Mouse (Mus musculus): ENCODE data around the gene Afg1l. TPM values are rescaled to one million over a fixed set of nuclear protein-coding genes. Genes with fewer than 3 reads are reported as not detected.

Gene Afg1l
- polyA plus RNA-seq, 1 experiment from 2014 or later = 7.4 TPM

- WGBS = 65% methylated on average over 5 of the region's 5 CpGs
These were observed 187.0 kb downstream of the Afg1l start for GRCm38 (mm10) chr10:42291360-42291759.

GRCm38 (mm10) chr10:42287666-42288065, 190.7 kb downstream of the Afg1l start:
- 59% methylated on average over 1 of the region's 1 CpGs for WGBS
- no peak for ATAC-seq (ENCODE audit: insufficient number of reproducible peaks, insufficient read depth, low FRiP score, low read depth)
- no peak overlapping the region for H3K27ac ChIP-seq (ENCODE audit: low read length)

More at GRCm38 (mm10) chr10:42291360-42291759, 187.0 kb downstream of the Afg1l start:
- no peak for ATAC-seq (ENCODE audit: insufficient number of reproducible peaks, insufficient read depth, low FRiP score, low read depth)
- Histone ChIP-seq H3K27ac (ENCODE audit: low read length) (no peak overlapping the region), H3K4me2 (replicated peaks; ENCODE audit: low read depth, low read length) (no peak overlapping the region), H3K9me3 (ENCODE audit: control insufficient read depth, low read depth, low read length) (no peaks in the 10 kb centered on the region), H3K4me3 (ENCODE audit: low read depth, low read length) (no peak overlapping the region), H3K27me3 (ENCODE audit: control insufficient read depth, insufficient read depth, low read length) (no peaks in the 10 kb centered on the region), H3K9ac (replicated peaks; ENCODE audit: low read depth, low read length) (no peak overlapping the region), H3K4me1 (ENCODE audit: control insufficient read depth, insufficient read depth, low read length) (no peaks in the 10 kb centered on the region), H3K36me3 (ENCODE audit: control insufficient read depth, insufficient read depth, low read length) (no peaks in the 10 kb centered on the region)

GRCm38 (mm10) chr10:42278307-42278850, 200.0 kb downstream of the Afg1l start:
- Histone ChIP-seq H3K9ac (replicated peaks; ENCODE audit: low read depth, low read length) (peak overlapping the region; percentile 22; the same call in 1 of the 2 replicates), H3K27me3 (ENCODE audit: control insufficient read depth, insufficient read depth, low read length) (no peaks in the 10 kb centered on the region), H3K4me3 (ENCODE audit: low read depth, low read length) (peak overlapping the region; percentile 73), H3K4me1 (ENCODE audit: control insufficient read depth, insufficient read depth, low read length) (peaks cover 13% of the 10 kb centered on the region), H3K4me2 (replicated peaks; ENCODE audit: low read depth, low read length) (peak overlapping the region; percentile 98), H3K27ac (ENCODE audit: low read length) (peak overlapping the region; percentile 96), H3K36me3 (ENCODE audit: control insufficient read depth, insufficient read depth, low read length) (no peaks in the 10 kb centered on the region), H3K9me3 (ENCODE audit: control insufficient read depth, low read depth, low read length) (no peaks in the 10 kb centered on the region)
- 1% methylated on average over 38 of the region's 38 CpGs for WGBS
- ATAC-seq (ENCODE audit: insufficient number of reproducible peaks, insufficient read depth, low FRiP score, low read depth) = no peak

More at GRCm38 (mm10) chr10:42287666-42288065, 190.7 kb downstream of the Afg1l start:
- H3K4me3 ChIP-seq (ENCODE audit: low read depth, low read length) = no peak overlapping the region
- no peak overlapping the region for H3K9ac ChIP-seq (replicated peaks; ENCODE audit: low read depth, low read length)
- no peak overlapping the region for H3K4me2 ChIP-seq (replicated peaks; ENCODE audit: low read depth, low read length)
- no peaks in the 10 kb centered on the region; the same call in 1 of the 2 replicates for H3K9me3 ChIP-seq (ENCODE audit: control insufficient read depth, low read depth, low read length)
- no peaks in the 10 kb centered on the region for H3K36me3 ChIP-seq (ENCODE audit: control insufficient read depth, insufficient read depth, low read length)
- H3K27me3 ChIP-seq (ENCODE audit: control insufficient read depth, insufficient read depth, low read length) = no peaks in the 10 kb centered on the region
- no peaks in the 10 kb centered on the region for H3K4me1 ChIP-seq (ENCODE audit: control insufficient read depth, insufficient read depth, low read length)

- Histone ChIP-seq H3K4me3 (ENCODE audit: low read depth, low read length) (peak overlapping the region; percentile 73), H3K36me3 (ENCODE audit: control insufficient read depth, insufficient read depth, low read length) (no peaks in the 10 kb centered on the region), H3K27me3 (ENCODE audit: control insufficient read depth, insufficient read depth, low read length) (no peaks in the 10 kb centered on the region), H3K9ac (replicated peaks; ENCODE audit: low read depth, low read length) (peak overlapping the region; percentile 69), H3K27ac (ENCODE audit: low read length) (peak overlapping the region; percentile 97), H3K9me3 (ENCODE audit: control insufficient read depth, low read depth, low read length) (no peaks in the 10 kb centered on the region), H3K4me2 (replicated peaks; ENCODE audit: low read depth, low read length) (peak overlapping the region; percentile 98), H3K4me1 (ENCODE audit: control insufficient read depth, insufficient read depth, low read length) (peaks cover 13% of the 10 kb centered on the region)
- whole genome bisulfite sequencing = under 1% methylated on average over 77 of the region's 78 CpGs
- peak; percentile 91 for ATAC-seq (ENCODE audit: insufficient number of reproducible peaks, insufficient read depth, low FRiP score, low read depth)
These were observed 200.7 kb downstream of the Afg1l start for GRCm38 (mm10) chr10:42277476-42278306.

GRCm38 (mm10) chr10:42276507-42277345, 201.6 kb downstream of the Afg1l start, which contains the start of gene Foxo3:
TSS of gene Foxo3 (minus strand) at chr10:42276755.
- H3K27me3 ChIP-seq (ENCODE audit: control insufficient read depth, insufficient read depth, low read length) = no peaks in the 10 kb centered on the region
- no peaks in the 10 kb centered on the region for H3K9me3 ChIP-seq (ENCODE audit: control insufficient read depth, low read depth, low read length)
- under 1% methylated on average over 88 of the region's 88 CpGs for WGBS
- H3K4me2 ChIP-seq (replicated peaks; ENCODE audit: low read depth, low read length) = peak within 1 kb of the TSS; percentile 98
- peak within 1 kb of the TSS; percentile 73 for H3K4me3 ChIP-seq (ENCODE audit: low read depth, low read length)
- ATAC-seq (ENCODE audit: insufficient number of reproducible peaks, insufficient read depth, low FRiP score, low read depth) = peak; percentile 84
- no peaks in the 10 kb centered on the region for H3K36me3 ChIP-seq (ENCODE audit: control insufficient read depth, insufficient read depth, low read length)
- H3K4me1 ChIP-seq (ENCODE audit: control insufficient read depth, insufficient read depth, low read length) = peaks cover 14% of the 10 kb centered on the region
- H3K9ac ChIP-seq (replicated peaks; ENCODE audit: low read depth, low read length) = peak within 1 kb of the TSS; percentile 69
- peak within 1 kb of the TSS; percentile 97 for H3K27ac ChIP-seq (ENCODE audit: low read length)

GRCm38 (mm10) chr10:42275871-42276501, 202.4 kb downstream of the Afg1l start:
- peaks cover 21% of the 10 kb centered on the region for H3K4me1 ChIP-seq (ENCODE audit: control insufficient read depth, insufficient read depth, low read length)
- peak overlapping the region; percentile 69 for H3K9ac ChIP-seq (replicated peaks; ENCODE audit: low read depth, low read length)
- 0% methylated on average over 37 of the region's 40 CpGs for WGBS
- H3K9me3 ChIP-seq (ENCODE audit: control insufficient read depth, low read depth, low read length) = no peaks in the 10 kb centered on the region
- H3K4me2 ChIP-seq (replicated peaks; ENCODE audit: low read depth, low read length) = peak overlapping the region; percentile 98
- peak overlapping the region; percentile 97 for H3K27ac ChIP-seq (ENCODE audit: low read length)
- H3K36me3 ChIP-seq (ENCODE audit: control insufficient read depth, insufficient read depth, low read length) = no peaks in the 10 kb centered on the region; the same call in 1 of the 2 replicates
- no peak; the same call in 1 of the 2 replicates for ATAC-seq (ENCODE audit: insufficient number of reproducible peaks, insufficient read depth, low FRiP score, low read depth)
- H3K4me3 ChIP-seq (ENCODE audit: low read depth, low read length) = peak overlapping the region; percentile 73
- no peaks in the 10 kb centered on the region for H3K27me3 ChIP-seq (ENCODE audit: control insufficient read depth, insufficient read depth, low read length)

- Histone ChIP-seq H3K36me3 (ENCODE audit: control insufficient read depth, insufficient read depth, low read length) (no peaks in the 10 kb centered on the region; the same call in 1 of the 2 replicates), H3K4me3 (ENCODE audit: low read depth, low read length) (peak overlapping the region; percentile 73), H3K9ac (replicated peaks; ENCODE audit: low read depth, low read length) (peak overlapping the region; percentile 69), H3K4me1 (ENCODE audit: control insufficient read depth, insufficient read depth, low read length) (peaks cover 21% of the 10 kb centered on the region), H3K27me3 (ENCODE audit: control insufficient read depth, insufficient read depth, low read length) (no peaks in the 10 kb centered on the region), H3K9me3 (ENCODE audit: control insufficient read depth, low read depth, low read length) (no peaks in the 10 kb centered on the region), H3K4me2 (replicated peaks; ENCODE audit: low read depth, low read length) (peak overlapping the region; percentile 98), H3K27ac (ENCODE audit: low read length) (peak overlapping the region; percentile 97)
- 0% methylated on average over 49 of the region's 54 CpGs for WGBS
- ATAC-seq (ENCODE audit: insufficient number of reproducible peaks, insufficient read depth, low FRiP score, low read depth) = no peak
These were observed 202.9 kb downstream of the Afg1l start for GRCm38 (mm10) chr10:42275401-42275870.

Measured in stomach, embryonic 14.5 days (tissue).